Comparison of ENCODE assay signal across 11 mouse cellular contexts in genomic region chr9:70395617-70396016, GRCm38 (mm10). TPM values are rescaled to one million over a fixed set of nuclear protein-coding genes. Genes with fewer than 3 reads are reported as not detected.
DNase-seq lines count a peak whose midpoint lies in the region; ATAC-seq lines count a peak whose summit lies in the region.
"Had no signal": no experiment of that assay in that cellular context is flagged by ENCODE, and none has a peak within 500 bp of the region (broad histone marks: within the 10 kb centered on the region; RNA-seq: fewer than 3 reads in every experiment).

No protein-coding gene starts in this region.

- H3K27me3 ChIP-seq in liver, embryonic 11.5 days (replicated peaks; ENCODE audit: control insufficient read depth, insufficient read depth, low read length) = no peaks in the 10 kb centered on the region
- no peaks in the 10 kb centered on the region for H3K27me3 ChIP-seq in embryonic facial prominence, embryonic 11.5 days (ENCODE audit: control insufficient read depth, insufficient read depth, low read length)
- H3K27me3 ChIP-seq: liver, embryonic 13.5 days; neural tube, embryonic 12.5 days had no signal

- H3K4me3 ChIP-seq in liver, embryonic 11.5 days (ENCODE audit: low read depth, low read length) = no peak overlapping the region
- H3K4me3 ChIP-seq in embryonic facial prominence, embryonic 11.5 days (ENCODE audit: low read depth, low read length) = no peak overlapping the region
- H3K4me3 ChIP-seq: liver, embryonic 13.5 days; neural tube, embryonic 12.5 days had no signal

- no peaks in the 10 kb centered on the region for H3K9me3 ChIP-seq in liver, embryonic 11.5 days (ENCODE audit: control insufficient read depth, low read length)
- no peaks in the 10 kb centered on the region for H3K9me3 ChIP-seq in embryonic facial prominence, embryonic 11.5 days (replicated peaks; ENCODE audit: control insufficient read depth, low read length)
- H3K9me3 ChIP-seq: liver, embryonic 13.5 days; neural tube, embryonic 12.5 days had no signal

- no peaks in the 10 kb centered on the region for H3K36me3 ChIP-seq in liver, embryonic 11.5 days (ENCODE audit: control insufficient read depth, insufficient read depth, low read length)
- no peaks in the 10 kb centered on the region for H3K36me3 ChIP-seq in embryonic facial prominence, embryonic 11.5 days (replicated peaks; ENCODE audit: control insufficient read depth, insufficient read depth, low read depth, low read length)
- H3K36me3 ChIP-seq: liver, embryonic 13.5 days had no signal

- H3K27ac ChIP-seq in liver, embryonic 11.5 days (ENCODE audit: low read depth, low read length) = no peak overlapping the region
- H3K27ac ChIP-seq in embryonic facial prominence, embryonic 11.5 days (replicated peaks; ENCODE audit: low read depth, low read length) = no peak overlapping the region
- H3K27ac ChIP-seq: liver, embryonic 13.5 days; neural tube, embryonic 12.5 days had no signal

- H3K9ac ChIP-seq in liver, embryonic 11.5 days (ENCODE audit: low read depth, low read length) = no peak overlapping the region
- no peak overlapping the region for H3K9ac ChIP-seq in embryonic facial prominence, embryonic 11.5 days (replicated peaks; ENCODE audit: low read length)
- H3K9ac ChIP-seq: liver, embryonic 13.5 days; neural tube, embryonic 12.5 days had no signal

- WGBS in liver, embryonic 11.5 days = 80% methylated on average over 12 of the region's 12 CpGs
- WGBS in embryonic facial prominence, embryonic 11.5 days = 84% methylated on average over 12 of the region's 12 CpGs

- H3K4me1 ChIP-seq in liver, embryonic 11.5 days (replicated peaks; ENCODE audit: control insufficient read depth, insufficient read depth, low read length) = no peaks in the 10 kb centered on the region
- H3K4me1 ChIP-seq in embryonic facial prominence, embryonic 11.5 days (ENCODE audit: control insufficient read depth, insufficient read depth, low read length) = no peaks in the 10 kb centered on the region
- H3K4me1 ChIP-seq: neural tube, embryonic 12.5 days had no signal

- no peak overlapping the region for H3K4me2 ChIP-seq in liver, embryonic 11.5 days
- H3K4me2 ChIP-seq in embryonic facial prominence, embryonic 11.5 days (ENCODE audit: low read depth, low read length) = no peak overlapping the region
- H3K4me2 ChIP-seq: liver, embryonic 13.5 days; neural tube, embryonic 12.5 days had no signal

- DNase-seq in embryo, embryonic 11 days = peak; percentile 14
- DNase-seq in embryo, embryonic 9.5 days (ENCODE audit: extremely low spot score) = no peak
- peak; percentile 25 for DNase-seq in liver
- no peak for DNase-seq in liver, embryonic 11.5 days (ENCODE audit: low spot score)
- peak; percentile 11 for DNase-seq in embryonic facial prominence, embryonic 11.5 days (ENCODE audit: low spot score)
- DNase-seq in thymus, postnatal 0 days (ENCODE audit: low spot score) = peak; percentile 40
- DNase-seq in ovary, postnatal 10 days (ENCODE audit: low spot score) = no peak
- no peak for DNase-seq in embryo, embryonic 10.5 days (ENCODE audit: low spot score)
- DNase-seq: cerebellum, adult 11 months; liver, embryonic 13.5 days had no signal

- no peak for ATAC-seq in liver, embryonic 11.5 days (replicated peaks; ENCODE audit: low FRiP score)
- ATAC-seq in embryonic facial prominence, embryonic 11.5 days (replicated peaks; ENCODE audit: insufficient number of reproducible peaks, low FRiP score, low TSS enrichment, low read depth) = no peak

RNA-seq across cellular contexts. Expression of gene Ccnb2, which starts 25.7 kb away (rescaled TPM):
- polyA plus RNA-seq in liver, embryonic 11.5 days (2014; fragmentation: Nextera tagmentation; extraction: Ambion mirVana) = 230 and 249 TPM in 2 replicates
- 235 and 253 TPM in 2 replicates for polyA plus RNA-seq in embryonic facial prominence, embryonic 11.5 days (2014; fragmentation: Nextera tagmentation; extraction: Ambion mirVana)
- polyA plus RNA-seq in thymus, postnatal 0 days (2015; fragmentation: Nextera tagmentation; extraction: Ambion mirVana) = 291 and 294 TPM in 2 replicates

Comparison
In these comparisons a context has a peak if more than half of its experiments do, and no peak if none do; other contexts are left out.
1. DNase-seq: peak in embryo, embryonic 11 days (single experiment), liver (single experiment), embryonic facial prominence, embryonic 11.5 days (single experiment) and thymus, postnatal 0 days (single experiment); none in embryo, embryonic 9.5 days (single experiment), liver, embryonic 11.5 days (single experiment), ovary, postnatal 10 days (single experiment) and embryo, embryonic 10.5 days (single experiment).